Mouse (Mus musculus) megakaryocyte, embryonic 14.5 days (primary cell): Measurements from ENCODE around the gene Vac14. TPM values are rescaled to one million over a fixed set of nuclear protein-coding genes. Genes with fewer than 3 reads are reported as not detected.

Experiments
- H3K27me3 ChIP-seq: replicated peaks from 2 replicates; pipeline ENCODE3; 2012; ENCODE audit warnings: inconsistent platforms
- H3K36me3 ChIP-seq: replicated peaks from 2 replicates; pipeline ENCODE3; 2012; ENCODE audit warnings: low read length, inconsistent platforms, mixed read lengths
- H3K4me1 ChIP-seq: 2 replicates; pipeline ENCODE4 v1.6.1; 2012; ENCODE audit warnings: inconsistent platforms
- H3K4me3 ChIP-seq: replicated peaks from 2 replicates; pipeline ENCODE3; 2012; ENCODE audit warnings: moderate library complexity, mild to moderate bottlenecking, inconsistent platforms
- H3K9me3 ChIP-seq: 2 replicates; pipeline ENCODE4 v1.6.1; 2012; ENCODE audit warnings: inconsistent platforms
- FLI1 ChIP-seq: IDR thresholded peaks from 2 replicates; pipeline ENCODE4 v1.6.1; 2012; ENCODE audit warnings: low read length, inconsistent platforms, mixed read lengths
- GATA1 ChIP-seq: IDR thresholded peaks from 3 replicates; pipeline ENCODE4 v1.6.1; 2012; ENCODE audit warnings: mixed read lengths, low read length, inconsistent platforms, borderline replicate concordance
- polyA plus RNA-seq: library from polyadenylated mRNA; stranded (reverse); fragments of >175 nt; gene quantifications from 2 replicates; pipeline ENCODE4 v1.2.3, GENCODE M21; 2012; ENCODE audit warnings: low replicate concordance; ENCODE audit not compliant: insufficient read depth

The Vac14 gene
- 30.7 and 36.1 TPM in 2 replicates for polyA plus RNA-seq

DNA sequence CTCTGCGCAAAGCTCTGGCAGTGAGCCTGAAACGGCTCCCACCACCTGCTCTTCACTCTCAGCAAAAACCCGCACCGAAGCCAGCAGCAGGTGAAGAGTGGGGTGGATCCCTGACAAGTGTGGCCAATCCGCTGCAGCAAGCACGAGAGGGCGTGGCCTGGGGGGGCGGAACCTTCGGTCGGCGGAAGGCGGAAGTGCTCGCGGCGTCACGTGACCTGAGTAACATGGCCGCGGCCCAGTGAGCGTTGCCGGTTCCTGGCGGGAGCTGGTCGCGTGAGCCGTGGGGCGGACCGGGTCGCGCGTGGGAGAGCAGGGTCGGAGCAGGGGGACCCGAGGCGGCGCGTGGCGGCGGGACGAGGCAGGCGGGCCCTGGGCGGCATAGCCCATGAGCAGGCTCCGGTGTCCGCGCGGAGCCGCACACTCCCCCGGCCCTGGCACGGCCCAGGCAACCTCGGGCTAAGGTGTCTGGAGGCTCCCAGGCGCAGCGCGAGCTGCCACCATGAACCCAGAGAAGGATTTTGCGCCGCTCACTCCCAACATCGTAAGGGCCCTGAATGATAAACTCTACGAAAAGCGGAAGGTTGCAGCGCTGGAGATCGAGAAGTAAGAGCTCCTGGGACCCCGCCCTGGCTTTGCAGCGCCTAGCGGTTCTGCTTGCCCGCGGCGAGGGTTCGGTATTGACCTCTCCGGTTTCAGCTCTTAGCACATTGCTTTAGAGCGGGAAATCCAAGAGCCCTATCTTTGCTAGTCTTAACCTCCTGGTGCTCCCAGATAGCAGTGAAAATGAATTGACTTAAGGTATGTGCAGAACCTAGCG lies at the start of gene Vac14:
Vac14 (plus strand) TSS at position 195 of the 817 bp plus-strand sequence.
- TF ChIP-seq GATA1 (no peak), FLI1 (no peak)
- H3K4me3 ChIP-seq, result peak within 1 kb of the TSS; percentile 99
- H3K27me3 ChIP-seq, result peaks cover 15% of the 10 kb centered on the region
- peaks cover 58% of the 10 kb centered on the region for H3K4me1 ChIP-seq
- H3K36me3 ChIP-seq, result peaks cover 9% of the 10 kb centered on the region
- H3K9me3 ChIP-seq, result no peaks in the 10 kb centered on the region

DNA sequence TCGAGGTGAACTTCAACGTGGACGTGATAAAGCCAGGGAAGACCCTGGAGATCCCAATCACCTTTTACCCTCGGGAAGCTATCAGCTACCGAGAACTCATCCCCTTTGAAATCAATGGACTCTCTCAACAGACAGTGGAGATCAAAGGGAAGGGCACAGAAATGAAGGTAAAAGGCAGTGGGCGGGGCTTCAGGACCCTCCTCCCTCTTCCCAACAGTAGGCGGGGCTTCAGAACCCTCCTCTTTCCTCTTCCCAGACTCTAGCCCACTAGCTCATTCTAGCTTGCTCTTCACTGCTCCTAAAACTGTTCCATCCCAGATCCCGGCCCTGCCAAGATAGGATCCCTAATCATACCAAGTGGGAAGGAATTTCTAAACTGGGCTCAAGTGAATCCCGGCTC lies 25.7 kb upstream of the Vac14 start:
- Histone ChIP-seq H3K4me1 (no peaks in the 10 kb centered on the region), H3K9me3 (no peaks in the 10 kb centered on the region), H3K27me3 (peaks cover 18% of the 10 kb centered on the region), H3K4me3 (no peak overlapping the region), H3K36me3 (no peaks in the 10 kb centered on the region)
- no peak for TF ChIP-seq FLI1
- no peak for TF ChIP-seq GATA1

DNA sequence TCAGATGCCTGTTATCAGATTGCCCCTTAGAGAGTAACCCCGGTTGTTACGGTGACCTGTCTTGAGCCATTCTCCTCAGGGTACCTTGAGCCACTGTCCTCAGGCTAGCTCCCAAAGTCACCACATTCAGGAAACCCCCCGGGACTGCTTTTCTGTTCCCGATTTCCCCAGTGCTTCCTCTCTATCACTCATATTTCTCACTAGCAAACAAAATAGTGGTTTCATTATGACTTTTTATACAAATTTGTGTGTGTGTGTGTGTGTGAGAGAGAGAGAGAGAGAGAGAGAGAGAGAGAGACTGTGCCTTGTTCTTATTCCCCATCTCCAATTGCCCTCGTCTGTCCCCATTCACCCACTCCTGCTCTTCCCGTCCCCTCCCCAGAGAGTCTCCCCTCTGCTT lies 24.2 kb upstream of the Vac14 start:
- Histone ChIP-seq H3K36me3 (no peaks in the 10 kb centered on the region), H3K4me1 (no peaks in the 10 kb centered on the region), H3K4me3 (no peak overlapping the region), H3K9me3 (no peaks in the 10 kb centered on the region), H3K27me3 (peaks cover 24% of the 10 kb centered on the region)
- TF ChIP-seq FLI1 (no peak), GATA1 (no peak)

DNA sequence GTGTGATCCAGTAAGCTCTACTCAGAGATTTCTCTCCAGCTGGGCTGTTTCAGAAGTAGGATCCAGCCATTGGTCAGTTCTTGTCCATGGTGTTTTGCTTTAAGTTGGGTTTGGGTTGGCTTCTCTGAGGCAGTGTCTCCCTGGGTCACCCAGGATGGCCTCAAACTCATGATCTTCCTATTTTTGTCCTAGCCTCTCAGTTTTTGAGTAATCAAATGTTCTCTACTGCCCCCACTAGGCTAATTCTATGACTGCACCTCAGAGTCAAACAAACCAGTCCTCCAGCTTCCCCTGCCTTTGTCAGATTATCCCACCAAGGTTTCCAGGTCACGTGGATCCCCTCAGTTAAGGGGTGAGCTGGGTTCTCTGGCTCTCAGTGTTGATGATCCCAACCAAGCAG lies 13.8 kb upstream of the Vac14 start:
- TF ChIP-seq FLI1, result no peak
- no peak for TF ChIP-seq GATA1
- H3K4me3 ChIP-seq, result no peak overlapping the region
- peaks cover 35% of the 10 kb centered on the region for H3K27me3 ChIP-seq
- H3K36me3 ChIP-seq, result no peaks in the 10 kb centered on the region
- peaks cover 16% of the 10 kb centered on the region for H3K4me1 ChIP-seq
- H3K9me3 ChIP-seq, result no peaks in the 10 kb centered on the region

DNA sequence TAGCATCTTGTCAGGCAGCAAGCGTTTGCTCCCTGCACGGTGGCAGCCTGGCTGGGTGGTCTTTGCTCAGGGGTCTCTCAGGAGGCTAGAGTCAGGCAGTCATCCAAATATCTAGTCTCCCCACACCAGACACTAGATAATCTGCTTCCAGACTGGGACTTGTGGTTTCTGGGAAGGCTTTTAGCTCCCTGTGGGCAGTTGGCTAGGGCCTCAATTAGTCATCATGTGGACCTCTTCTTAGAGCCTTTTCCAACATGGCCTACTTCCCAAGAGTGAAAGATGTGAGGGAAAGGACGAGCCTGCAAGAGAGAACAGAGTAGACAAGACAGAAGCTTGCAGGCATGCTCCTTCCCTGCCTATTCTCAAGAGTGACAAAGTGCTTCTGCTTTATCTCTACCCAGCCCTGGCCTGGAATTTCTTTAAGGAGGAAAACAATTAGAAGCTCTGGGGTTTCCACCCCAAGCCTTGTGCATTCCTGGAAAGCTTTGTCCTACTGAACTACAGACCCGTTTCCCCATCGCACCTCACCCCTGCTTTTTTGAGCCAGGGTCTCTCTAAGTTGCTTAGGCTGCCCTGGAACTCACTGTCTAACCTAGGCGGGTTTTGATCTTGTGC lies 12.9 kb upstream of the Vac14 start:
- H3K9me3 ChIP-seq, result no peaks in the 10 kb centered on the region
- no peak overlapping the region for H3K4me3 ChIP-seq
- H3K27me3 ChIP-seq, result peaks cover 39% of the 10 kb centered on the region
- TF ChIP-seq GATA1 (no peak), FLI1 (no peak)
- peaks cover 16% of the 10 kb centered on the region for H3K4me1 ChIP-seq
- no peaks in the 10 kb centered on the region for H3K36me3 ChIP-seq

DNA sequence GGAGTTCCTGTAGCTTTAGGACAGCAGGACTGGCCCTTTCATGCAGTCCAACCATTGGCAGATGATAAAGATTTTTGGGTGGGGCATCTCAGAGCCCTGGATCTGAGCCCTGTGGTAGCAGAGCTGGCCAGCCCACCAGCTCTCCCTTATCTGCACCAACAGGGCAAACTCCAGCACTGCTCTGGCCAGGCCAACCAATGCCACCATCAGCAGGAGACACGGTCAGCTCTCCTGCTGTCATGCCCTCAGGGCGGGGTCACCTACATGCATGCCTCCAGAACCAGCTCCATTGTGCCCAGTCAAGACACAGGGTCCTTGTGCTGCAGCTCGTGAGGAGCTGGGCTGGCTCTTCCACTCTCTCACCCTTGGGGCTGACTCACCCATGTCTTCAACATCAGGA lies 2.7 kb upstream of the Vac14 start:
- H3K4me1 ChIP-seq, result peaks cover 33% of the 10 kb centered on the region
- H3K9me3 ChIP-seq, result no peaks in the 10 kb centered on the region
- TF ChIP-seq FLI1 (0 out of 2 replicates have a peak, but pooled peaks have one; percentile 6), GATA1 (no peak)
- peak overlapping the region; percentile 65 for H3K4me3 ChIP-seq
- peaks cover 3% of the 10 kb centered on the region for H3K36me3 ChIP-seq
- H3K27me3 ChIP-seq, result peaks cover 26% of the 10 kb centered on the region

DNA sequence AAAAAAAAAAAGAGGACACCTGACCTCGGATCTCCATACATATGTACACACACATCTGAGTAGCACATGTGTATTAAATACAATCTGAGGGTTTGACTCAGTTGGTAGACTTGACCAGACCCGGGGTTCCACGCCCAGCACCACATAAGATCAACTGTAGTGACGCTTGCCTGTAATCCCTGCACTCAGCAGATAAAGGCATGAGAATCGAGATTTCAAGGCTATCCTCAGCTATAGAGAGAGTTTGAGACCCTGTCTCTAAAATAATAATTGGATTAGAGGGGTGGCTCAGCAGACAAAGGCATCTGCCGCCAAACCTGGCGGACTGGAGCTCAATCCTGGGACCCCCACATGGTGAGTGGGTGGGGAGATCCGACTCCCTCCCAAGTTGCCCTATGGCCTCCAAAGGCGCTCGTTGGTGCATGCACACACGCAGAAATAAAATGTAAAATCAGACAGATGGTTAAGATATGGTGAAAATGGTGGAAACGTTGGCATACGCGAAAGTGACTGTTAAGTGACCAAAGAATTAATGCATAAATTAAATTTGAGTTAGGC lies 505 bp upstream of the Vac14 start:
- H3K27me3 ChIP-seq, result peaks cover 19% of the 10 kb centered on the region
- H3K4me1 ChIP-seq, result peaks cover 50% of the 10 kb centered on the region
- no peaks in the 10 kb centered on the region for H3K9me3 ChIP-seq
- peaks cover 9% of the 10 kb centered on the region for H3K36me3 ChIP-seq
- H3K4me3 ChIP-seq, result peak overlapping the region; percentile 99
- TF ChIP-seq GATA1, result no peak
- TF ChIP-seq FLI1, result no peak

DNA sequence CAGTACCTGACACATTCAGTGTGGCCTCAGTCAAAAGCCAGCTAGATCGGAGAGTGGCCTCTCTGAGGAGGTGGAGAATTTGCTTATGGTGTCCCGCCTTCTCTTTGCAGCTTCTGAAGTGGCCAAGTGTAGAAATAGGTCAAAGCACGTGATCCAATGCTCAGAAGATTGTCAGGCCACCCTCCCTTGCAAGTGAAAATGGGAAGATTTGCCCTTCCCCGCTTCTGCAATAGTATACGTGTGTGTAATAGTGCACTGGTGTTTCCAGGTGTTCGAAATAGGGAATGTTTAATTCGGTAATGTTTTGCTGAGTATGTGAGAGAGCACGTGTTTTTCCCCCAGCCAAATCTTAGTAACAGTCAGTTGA lies 806 bp downstream of the Vac14 start:
- TF ChIP-seq GATA1 (no peak), FLI1 (no peak)
- H3K9me3 ChIP-seq, result no peaks in the 10 kb centered on the region
- peak overlapping the region; percentile 99 for H3K4me3 ChIP-seq
- H3K36me3 ChIP-seq, result peaks cover 9% of the 10 kb centered on the region
- H3K27me3 ChIP-seq, result peaks cover 14% of the 10 kb centered on the region
- peaks cover 64% of the 10 kb centered on the region for H3K4me1 ChIP-seq

DNA sequence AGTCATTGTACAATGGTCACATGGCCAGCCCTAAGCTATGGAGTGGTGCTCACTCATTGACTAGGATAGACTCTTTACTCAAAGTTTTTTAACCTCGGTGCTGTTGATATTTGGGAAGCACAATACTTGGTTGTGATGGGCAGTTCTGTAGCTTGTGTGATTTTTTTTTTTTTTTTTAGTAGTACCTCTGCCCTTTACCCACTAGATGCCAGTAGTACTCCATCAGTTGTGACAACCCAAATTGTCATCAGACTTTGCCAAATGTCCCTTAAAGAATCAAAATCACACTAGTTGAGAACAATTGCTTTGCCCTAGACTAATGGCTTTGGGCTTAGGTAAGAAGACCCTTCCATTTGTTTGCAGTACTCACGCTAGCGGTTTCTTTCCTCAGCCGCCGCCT lies 1.5 kb downstream of the Vac14 start:
- TF ChIP-seq FLI1 (no peak), GATA1 (no peak)
- H3K9me3 ChIP-seq, result no peaks in the 10 kb centered on the region
- peak overlapping the region; percentile 99 for H3K4me3 ChIP-seq
- peaks cover 65% of the 10 kb centered on the region for H3K4me1 ChIP-seq
- peaks cover 9% of the 10 kb centered on the region for H3K36me3 ChIP-seq
- H3K27me3 ChIP-seq, result peaks cover 12% of the 10 kb centered on the region

DNA sequence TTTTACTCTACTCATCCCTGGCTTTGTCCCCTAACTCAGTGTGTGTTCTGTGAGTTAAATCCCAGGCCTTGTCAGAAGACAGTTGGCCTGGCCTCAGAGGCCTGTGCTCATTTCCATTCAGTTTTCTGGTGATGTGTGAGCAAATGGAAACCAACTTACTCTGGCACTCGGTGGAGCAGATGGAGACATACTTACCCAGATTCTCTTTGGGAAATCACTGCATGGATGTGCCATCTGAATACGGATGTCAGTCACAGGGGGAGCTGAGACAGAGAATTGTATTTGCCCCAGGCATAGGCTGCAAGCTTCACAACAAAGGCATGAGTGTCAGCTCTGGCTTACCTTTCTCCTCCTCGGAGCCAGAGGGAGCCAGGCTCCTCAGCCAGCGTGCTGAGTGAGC lies 8.0 kb downstream of the Vac14 start:
- no peaks in the 10 kb centered on the region for H3K9me3 ChIP-seq
- no peak overlapping the region for H3K4me3 ChIP-seq
- TF ChIP-seq GATA1 (no peak), FLI1 (no peak)
- no peaks in the 10 kb centered on the region for H3K27me3 ChIP-seq
- H3K36me3 ChIP-seq, result peaks cover 24% of the 10 kb centered on the region
- H3K4me1 ChIP-seq, result peaks cover 80% of the 10 kb centered on the region
